Mouse (Mus musculus): ENCODE data around the gene Diaph3.
A peak's percentile ranks its signal among the peaks of the same experiment; 100 is the strongest.

The Diaph3 gene

DNA sequence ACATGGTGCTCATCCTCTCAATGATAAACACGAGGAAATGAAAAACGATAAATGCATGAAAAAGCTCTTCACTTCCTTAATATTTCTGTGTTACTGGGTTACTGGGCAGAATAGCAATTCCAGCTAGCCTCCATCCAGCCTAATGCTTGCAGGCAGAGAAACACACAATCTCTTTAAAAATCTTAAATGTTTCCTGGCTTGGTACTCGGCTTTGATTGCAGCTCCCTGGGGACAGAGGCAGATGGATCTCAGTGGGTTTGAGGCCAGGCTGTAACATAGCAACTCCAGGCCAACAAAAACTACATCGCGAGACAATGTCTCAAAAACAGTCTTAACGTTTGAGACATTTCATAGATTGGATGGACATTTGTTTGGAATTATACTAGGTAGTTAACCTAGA, 57.1 kb downstream of the Diaph3 start:
- no peak for DNase-seq (ENCODE audit: low spot score)

- DNase-seq (ENCODE audit: low spot score) = no peak
Measured at GRCm38 (mm10) chr14:87079725-87080124, 61.3 kb downstream of the Diaph3 start.

DNA sequence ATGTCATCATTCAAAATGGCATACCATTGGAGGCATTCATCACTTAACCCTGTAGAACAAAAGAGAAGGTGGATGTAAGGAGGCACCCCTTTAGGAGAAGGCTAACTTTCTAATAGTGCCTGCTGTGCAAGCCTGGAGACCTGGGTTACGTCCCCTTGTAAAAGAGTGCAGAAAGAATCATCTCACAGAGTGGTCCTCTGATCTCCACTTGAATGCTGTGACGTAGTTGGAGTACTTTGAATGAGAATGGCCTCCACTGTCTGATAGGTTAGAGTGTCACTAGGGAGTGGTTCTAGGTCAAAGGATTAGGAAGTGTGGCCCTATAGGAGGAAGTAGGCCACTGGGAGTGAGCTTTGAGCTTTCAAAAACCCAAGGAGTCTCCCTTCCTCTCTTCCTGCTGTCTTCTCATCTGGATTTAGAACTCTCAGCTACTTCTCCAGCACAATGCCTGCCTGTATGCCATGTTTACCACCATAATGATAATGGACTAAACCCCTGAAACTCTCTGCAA, 66.0 kb downstream of the Diaph3 start:
- no peak for DNase-seq (ENCODE audit: low spot score)

DNA sequence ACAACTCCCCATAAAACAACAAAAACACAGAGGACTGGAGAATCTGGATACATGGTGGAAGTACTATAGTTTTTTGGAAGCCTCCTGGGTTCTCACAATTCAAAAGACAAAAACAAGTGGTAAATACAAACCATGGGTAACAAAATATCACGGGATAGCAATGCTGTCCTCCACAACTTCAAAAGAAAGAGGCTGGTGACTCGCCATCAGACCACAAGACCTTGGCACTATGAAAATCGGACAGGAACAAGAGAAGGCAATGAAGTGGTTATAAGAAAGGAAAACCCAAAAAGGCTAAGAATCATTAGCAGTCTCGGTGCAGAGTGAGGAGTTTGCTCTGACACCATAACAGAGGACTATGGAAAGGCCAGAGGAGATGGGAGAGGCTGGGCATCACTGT, 76.8 kb downstream of the Diaph3 start:
- no peak for DNase-seq (ENCODE audit: low spot score)

DNA sequence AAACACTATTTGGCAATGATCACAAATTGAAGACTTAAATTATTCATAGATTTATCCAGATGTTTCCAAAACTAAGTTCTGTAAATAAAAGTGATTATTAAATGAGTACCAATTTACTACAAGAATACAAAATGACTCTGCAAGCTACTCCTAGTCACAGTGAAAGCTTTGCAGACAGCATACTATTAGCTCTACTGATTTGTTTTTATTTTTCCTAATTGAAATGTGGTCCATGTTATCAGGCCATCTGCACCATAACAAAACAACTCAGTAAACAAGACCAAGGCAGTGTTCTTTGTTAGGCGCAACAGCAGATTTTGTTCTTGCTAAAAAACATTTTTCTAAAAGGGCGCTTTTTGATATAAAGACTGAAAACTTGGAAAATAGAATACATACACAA, 84.9 kb downstream of the Diaph3 start:
- no peak for DNase-seq (ENCODE audit: low spot score)

- no peak for DNase-seq (ENCODE audit: low spot score)
Measured at GRCm38 (mm10) chr14:87051187-87051586, 89.8 kb downstream of the Diaph3 start.

DNA sequence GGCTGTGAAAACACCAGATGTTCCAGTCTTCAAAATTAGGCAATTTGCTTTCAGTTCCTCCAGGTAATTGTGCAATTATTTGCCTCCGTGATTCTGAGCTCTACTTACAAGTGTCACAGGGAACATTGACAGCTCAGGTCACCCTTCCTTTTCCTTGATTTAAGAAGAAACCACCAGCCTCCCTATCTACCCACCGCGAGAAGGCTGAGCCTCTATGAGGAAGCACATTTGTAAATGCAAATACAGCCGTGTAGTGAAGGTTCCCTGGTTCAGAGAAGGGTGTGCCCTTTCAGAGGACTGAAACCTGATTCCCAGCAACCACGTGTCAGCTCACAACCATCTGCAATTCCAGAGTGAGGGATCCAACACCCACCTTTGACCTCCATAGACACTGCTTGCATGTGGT, 96.6 kb downstream of the Diaph3 start:
- DNase-seq (ENCODE audit: low spot score) = no peak

DNA sequence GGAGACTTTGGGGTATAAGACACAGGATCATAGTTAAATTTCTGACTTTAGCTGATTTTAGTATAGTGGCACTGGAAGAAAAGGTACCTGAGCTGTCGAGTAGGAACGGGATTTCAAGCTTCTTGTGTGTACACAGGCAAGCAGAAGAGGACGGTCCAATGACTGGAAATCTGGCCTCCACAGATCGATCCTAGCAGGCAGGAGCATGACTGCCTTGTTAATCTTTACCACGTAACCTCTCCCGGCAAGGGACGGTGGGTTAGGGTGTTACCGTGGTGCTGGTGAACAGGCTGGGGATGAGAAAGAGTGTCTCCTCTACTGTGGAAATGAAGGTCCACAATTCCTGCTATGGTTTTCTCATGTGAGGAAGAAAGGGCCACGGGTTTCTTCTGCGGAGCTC, 120.8 kb downstream of the Diaph3 start:
- DNase-seq (ENCODE audit: low spot score) = no peak

- no peak for DNase-seq (ENCODE audit: low spot score)
Measured at GRCm38 (mm10) chr14:87019687-87020086, 121.3 kb downstream of the Diaph3 start.

DNA sequence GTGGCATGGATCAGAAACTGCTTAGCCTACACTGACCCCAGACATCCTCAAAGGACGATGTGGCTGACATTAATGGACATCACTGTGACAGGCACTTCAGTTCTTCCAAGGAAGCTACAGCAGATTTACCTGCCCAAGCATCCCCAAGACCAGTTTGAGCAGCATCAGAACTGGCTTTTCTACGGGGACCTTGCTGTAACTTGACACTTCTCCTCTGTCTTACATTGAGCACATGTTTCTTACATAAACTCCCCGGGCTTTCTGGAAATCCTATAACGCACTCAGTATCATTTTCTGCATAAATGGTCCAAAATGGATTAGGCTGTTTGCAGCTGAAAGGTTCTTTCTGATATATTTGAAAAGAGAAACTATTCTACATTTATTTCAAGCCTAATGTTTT, 143.7 kb downstream of the Diaph3 start:
- no peak for DNase-seq (ENCODE audit: low spot score)

GRCm38 (mm10) chr14:86951169-86951568, 189.9 kb downstream of the Diaph3 start:
- DNase-seq (ENCODE audit: low spot score) = no peak

DNA sequence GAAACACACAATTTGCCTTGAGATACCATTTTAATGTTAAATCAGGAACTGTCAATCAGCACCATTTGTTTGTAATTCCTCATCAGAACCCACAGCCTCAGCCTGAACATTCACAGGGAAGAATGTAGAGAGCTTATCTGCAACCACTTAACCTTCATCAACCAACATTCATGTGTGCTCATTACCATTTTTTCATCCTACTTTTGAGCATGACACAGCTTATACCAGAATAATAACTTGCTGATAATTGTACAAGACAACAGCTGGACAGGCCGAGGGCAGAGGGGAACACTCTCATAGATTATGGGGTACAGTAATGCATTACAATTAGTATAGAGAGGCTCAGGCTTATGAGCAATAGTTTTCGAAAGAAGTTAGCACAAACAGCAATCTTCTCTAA, 203.1 kb downstream of the Diaph3 start:
- no peak for DNase-seq (ENCODE audit: low spot score)

DNA sequence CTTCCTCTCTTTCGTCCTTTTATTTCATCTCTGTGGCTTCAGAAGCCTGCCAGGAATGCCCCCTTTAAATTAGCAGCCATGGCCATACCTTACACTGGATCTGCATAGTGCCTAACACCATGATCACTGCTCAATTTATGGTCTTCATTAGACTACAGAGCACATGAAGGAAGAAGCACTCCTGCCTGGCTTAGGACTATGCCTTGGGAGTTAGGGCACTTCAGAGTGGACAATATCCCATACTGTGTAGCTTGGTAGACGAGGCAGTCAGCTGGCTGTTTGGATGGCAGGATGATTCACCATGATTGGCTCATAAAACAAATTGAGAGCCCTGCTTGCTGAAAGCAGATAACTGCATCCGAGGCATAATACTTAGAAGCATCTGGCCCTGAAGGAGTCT, 204.6 kb downstream of the Diaph3 start:
- DNase-seq (ENCODE audit: low spot score) = no peak

GRCm38 (mm10) chr14:86930763-86931162, 210.3 kb downstream of the Diaph3 start:
- DNase-seq (ENCODE audit: low spot score) = no peak

GRCm38 (mm10) chr14:86926827-86927226, 214.2 kb downstream of the Diaph3 start:
- DNase-seq (ENCODE audit: low spot score) = no peak

DNA sequence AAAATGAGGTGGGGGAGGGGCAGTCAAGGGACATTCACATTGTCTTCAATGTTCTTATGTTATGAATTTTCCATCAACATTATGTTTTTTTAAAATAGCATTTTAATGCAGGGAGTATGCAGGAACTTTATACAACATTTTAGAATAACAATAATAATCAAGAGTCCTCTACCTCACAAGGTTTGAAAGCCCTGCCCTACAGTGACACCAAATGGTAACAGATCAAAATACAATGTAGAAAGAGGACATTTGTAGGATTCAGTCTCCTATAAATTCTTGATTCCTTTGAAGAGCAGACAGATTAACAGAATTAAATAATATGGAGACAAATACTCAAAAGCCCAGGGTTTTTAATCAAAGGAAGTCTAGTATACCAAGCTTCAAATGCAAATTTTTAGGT, 242.1 kb downstream of the Diaph3 start:
- no peak for DNase-seq (ENCODE audit: low spot score)

DNA sequence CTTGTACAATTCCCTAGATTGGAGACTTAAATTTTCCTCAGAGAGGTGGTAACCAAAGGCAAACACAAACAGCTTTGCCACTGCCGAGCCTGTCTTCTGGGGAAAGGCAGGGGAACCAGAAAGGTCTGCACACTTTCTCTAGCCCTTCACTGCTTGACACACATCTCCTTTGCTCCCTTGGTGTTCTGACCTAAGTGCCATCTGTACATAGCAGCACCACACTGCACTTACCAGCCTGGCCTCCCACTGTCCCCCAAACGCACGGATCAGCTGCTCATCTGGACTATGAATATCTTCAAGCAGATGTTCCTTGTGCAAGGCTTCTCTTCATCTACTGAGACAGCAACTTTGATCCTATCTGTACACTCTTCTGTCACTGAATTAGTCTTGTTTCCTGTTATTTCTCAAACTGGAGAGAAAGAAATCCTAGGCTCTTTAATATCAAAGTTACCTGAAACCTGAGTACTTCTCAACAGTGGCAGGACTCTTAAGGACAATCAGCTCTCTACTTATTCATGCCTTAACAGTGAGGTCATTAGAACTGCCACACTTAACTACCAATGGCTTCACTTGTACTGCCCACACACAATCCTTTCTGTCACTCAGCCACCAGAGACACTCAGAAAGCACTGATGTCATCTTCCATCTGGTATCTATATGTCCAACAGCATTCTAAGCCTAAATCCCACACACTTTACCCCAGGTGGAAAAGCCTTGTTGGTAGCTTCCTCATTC, 251.8 kb downstream of the Diaph3 start:
- DNase-seq (ENCODE audit: low spot score) = no peak

- DNase-seq (ENCODE audit: low spot score) = no peak
Measured at GRCm38 (mm10) chr14:86885417-86886098, 255.5 kb downstream of the Diaph3 start.

- DNase-seq (ENCODE audit: low spot score) = peak; percentile 7
Measured at GRCm38 (mm10) chr14:86869536-86869935, 271.5 kb downstream of the Diaph3 start.

DNA sequence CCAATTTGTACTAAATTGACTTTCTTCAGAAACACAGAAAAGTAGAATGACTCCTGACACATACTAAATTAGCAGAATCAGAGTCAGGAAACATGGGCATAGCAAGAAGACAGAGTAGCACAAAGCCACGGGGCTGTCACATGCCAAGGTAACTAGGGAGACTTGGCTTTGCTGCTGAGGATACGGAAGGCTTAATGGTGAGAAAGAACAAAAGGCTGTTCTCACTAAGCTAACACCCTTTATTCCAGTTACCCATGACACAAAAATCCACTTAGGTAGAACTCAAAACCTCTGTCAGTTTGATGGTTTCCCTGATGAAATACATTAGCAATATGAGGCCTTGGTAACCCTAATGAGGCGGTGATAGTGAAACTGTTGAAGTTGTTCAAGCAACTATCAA, 273.9 kb downstream of the Diaph3 start:
- no peak for DNase-seq (ENCODE audit: low spot score)

DNA sequence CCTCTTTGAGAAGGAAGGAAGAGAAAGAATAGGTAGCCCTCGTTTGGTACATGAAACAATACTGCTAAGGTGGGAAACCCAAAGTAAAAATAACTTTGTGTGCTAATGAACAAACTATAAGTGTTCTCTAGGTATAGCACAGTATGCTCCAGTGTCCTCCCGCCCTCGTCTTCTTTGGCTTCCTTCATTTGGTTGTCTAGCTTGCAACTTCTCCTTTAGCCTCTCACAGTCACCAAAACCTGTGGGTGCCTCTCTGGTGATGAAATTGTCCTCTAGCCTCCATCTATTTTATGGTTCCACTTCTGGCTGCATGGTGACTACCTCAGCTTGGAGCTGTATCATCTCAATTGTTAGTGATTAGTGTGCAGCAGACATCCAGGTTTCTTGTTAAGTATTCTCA, 277.0 kb downstream of the Diaph3 start:
- no peak for DNase-seq (ENCODE audit: low spot score)

- no peak for DNase-seq (ENCODE audit: low spot score)
Measured at GRCm38 (mm10) chr14:86861277-86861946, 279.6 kb downstream of the Diaph3 start.

DNA sequence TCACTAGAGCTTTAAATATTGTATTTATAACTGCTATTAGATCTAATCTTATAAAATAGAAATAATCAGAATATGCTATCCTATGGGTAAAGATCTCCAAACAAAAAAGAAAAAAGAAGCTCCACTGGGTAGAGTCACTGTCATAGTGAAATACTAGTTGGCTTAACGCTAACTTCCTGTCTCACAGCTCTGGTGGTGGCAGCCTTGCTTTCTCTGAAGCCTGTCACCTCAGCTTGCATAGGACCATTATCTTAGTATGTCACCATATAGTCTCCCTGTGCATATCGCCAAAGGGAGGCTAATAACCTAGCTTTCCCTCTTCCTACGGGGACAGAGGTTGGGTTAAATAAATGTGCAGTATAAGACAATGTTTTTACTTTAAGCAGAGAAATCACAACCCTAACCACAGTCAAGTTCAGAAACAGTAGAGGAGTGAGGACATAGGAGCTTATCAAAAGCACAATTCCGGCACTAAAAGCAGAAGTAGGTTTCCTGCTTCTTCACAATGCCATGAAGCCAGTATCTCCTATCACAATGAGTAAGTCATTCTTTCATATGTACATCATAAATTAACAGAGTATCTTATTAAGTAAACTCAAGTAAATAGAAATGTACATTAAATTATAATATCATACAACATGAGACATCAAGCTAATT, 293.8 kb downstream of the Diaph3 start:
- DNase-seq (ENCODE audit: low spot score) = no peak
